ENCODE assay signal across 8 mouse cellular contexts in genomic region chr15:81858138-81858516, GRCm38 (mm10). TPM values are rescaled to one million over a fixed set of nuclear protein-coding genes. Genes with fewer than 3 reads are reported as not detected.
DNase-seq lines count a peak whose midpoint lies in the region; ATAC-seq and TF ChIP-seq lines count a peak whose summit lies in the region.

No protein-coding gene starts in this region.

- TF ChIP-seq CTCF in left cerebral cortex, adult 2 months (IDR thresholded peaks at IDR 0.05), result no peak

- peak overlapping the region; percentile 98 for H3K4me3 ChIP-seq in left cerebral cortex, adult 2 months
- peak overlapping the region; percentile 93 for H3K4me3 ChIP-seq in macrophage (ENCODE audit: inconsistent target)

- peak; percentile 91 for DNase-seq in ZHBTc4 (ENCODE audit: low read depth, low spot score)
- peak; percentile 89 to 95 for DNase-seq in gastrocnemius, adult 8-10 months (ENCODE audit: low spot score in 2 of 2)
- peak; percentile 84 for DNase-seq in hindlimb bud, embryonic 11.5 days (ENCODE audit: extremely low spot score, low read depth, low spot score)
- DNase-seq in left cerebral cortex, adult 2 months (ENCODE audit: extremely low spot score in 1 of 2, low spot score in 2 of 2), result peak; percentile 93 to 96
- peak; percentile 91 for DNase-seq in retina, postnatal 7 days (ENCODE audit: low read depth, low spot score)
- DNase-seq in urinary bladder, adult 18-20 months (ENCODE audit: low spot score in 2 of 2), result peak; percentile 92 to 98

- WGBS in macrophage (ENCODE audit: missing documents), result 0% methylated on average over 23 of the region's 23 CpGs

- peaks cover 52% of the 10 kb centered on the region for H3K79me2 ChIP-seq in macrophage (ENCODE audit: inconsistent target)

- peak; percentile 52 for ATAC-seq in common myeloid progenitor, adult 5-6 weeks (replicated peaks; ENCODE audit: low read depth, poor library complexity, severe bottlenecking)

- H3K36me3 ChIP-seq in macrophage (ENCODE audit: inconsistent target), result peaks cover 15% of the 10 kb centered on the region; the same call in 1 of the 2 replicates

- peak overlapping the region; percentile 99 for H3K27ac ChIP-seq in left cerebral cortex, adult 2 months
- H3K27ac ChIP-seq in macrophage, result peak overlapping the region; percentile 93

- intact Hi-C loops in left cerebral cortex, adult 2 months (cut with DNase I), result loop anchor here (1.0 to 2.0 kb wide), 2 partner anchors 15 to 56 kb away; partner anchors contain the start of genes Aco2 and Tef

RNA-seq across cellular contexts. Expression of gene Tob2, which starts 0.5 kb away (rescaled TPM):
- 26.1 and 27.0 TPM in 2 replicates for total RNA-seq in common myeloid progenitor, adult 5-6 weeks (2017)
- total RNA-seq in gastrocnemius, adult 8-10 months (2022), result 100 to 1,000 TPM; 111 to 127 (median 125) TPM
- total RNA-seq in left cerebral cortex, adult 2 months (2021), result 10 to 100 TPM; 34.8 to 41.4 TPM
- total RNA-seq in macrophage (2018; cell fraction: chromatin; rRNA removed), result 10 to 100 TPM; 10.3 to 60.7 (median 36.8) TPM
- total RNA-seq in macrophage (2018; cell fraction: cytosol; rRNA removed), result 10 to 100 TPM; 15.1 to 45.5 (median 25.7) TPM
- total RNA-seq in macrophage (2018; cell fraction: nucleus; rRNA removed), result 10 to 100 TPM; 23.9 to 68.7 (median 39.2) TPM
- polyA plus RNA-seq in macrophage (2018), result 14.3 to 21.9 TPM (median 18.5 TPM) in 3 replicates

RNA-seq across cellular contexts. Expression of gene Phf5a, which starts 13.6 kb away (rescaled TPM):
- 65.8 and 125 TPM in 2 replicates for total RNA-seq in common myeloid progenitor, adult 5-6 weeks (2017)
- 10 to 100 TPM; 39.0 to 44.3 (median 39.3) TPM for total RNA-seq in gastrocnemius, adult 8-10 months (2022)
- 10 to 100 TPM; 31.1 to 32.8 TPM for total RNA-seq in left cerebral cortex, adult 2 months (2021)
- 10 to 100 TPM in 13 of 26 experiments, 1 to 10 TPM in 13; 5.7 to 60.5 (median 10.2) TPM for total RNA-seq in macrophage (2018; cell fraction: chromatin; rRNA removed)
- 10 to 100 TPM; 18.9 to 30.8 (median 26.2) TPM for total RNA-seq in macrophage (2018; cell fraction: cytosol; rRNA removed)
- total RNA-seq in macrophage (2018; cell fraction: nucleus; rRNA removed), result 10 to 100 TPM in 23 of 26 experiments, 1 to 10 TPM in 3; 5.7 to 27.1 (median 16.4) TPM
- polyA plus RNA-seq in macrophage (2018), result 24.7 to 37.1 TPM (median 25.5 TPM) in 3 replicates

RNA-seq across cellular contexts. Expression of gene Aco2, which starts 14.0 kb away (rescaled TPM):
- total RNA-seq in common myeloid progenitor, adult 5-6 weeks (2017), result 132 and 149 TPM in 2 replicates
- total RNA-seq in gastrocnemius, adult 8-10 months (2022), result 1,000 to 10,000 TPM; 1,068 to 1,166 (median 1,137) TPM
- 100 to 1,000 TPM; 420 to 427 TPM for total RNA-seq in left cerebral cortex, adult 2 months (2021)
- total RNA-seq in macrophage (2018; cell fraction: chromatin; rRNA removed), result 100 to 1,000 TPM in 20 of 26 experiments, 10 to 100 TPM in 6; 65.0 to 201 (median 140) TPM
- total RNA-seq in macrophage (2018; cell fraction: cytosol; rRNA removed), result 100 to 1,000 TPM in 20 of 26 experiments, 10 to 100 TPM in 6; 91.1 to 126 (median 109) TPM
- total RNA-seq in macrophage (2018; cell fraction: nucleus; rRNA removed), result 100 to 1,000 TPM in 14 of 26 experiments, 10 to 100 TPM in 12; 66.3 to 149 (median 105) TPM
- polyA plus RNA-seq in macrophage (2018), result 94.9 to 124 TPM (median 116 TPM) in 3 replicates

RNA-seq across cellular contexts. Expression of gene Tef, which starts 55.9 kb away (rescaled TPM):
- 11.3 and 20.6 TPM in 2 replicates for total RNA-seq in common myeloid progenitor, adult 5-6 weeks (2017)
- 100 to 1,000 TPM; 191 to 229 (median 196) TPM for total RNA-seq in gastrocnemius, adult 8-10 months (2022)
- total RNA-seq in left cerebral cortex, adult 2 months (2021), result 100 to 1,000 TPM; 220 to 228 TPM
- total RNA-seq in macrophage (2018; cell fraction: chromatin; rRNA removed), result 100 to 1,000 TPM in 17 of 26 experiments, 10 to 100 TPM in 9; 24.8 to 219 (median 121) TPM
- total RNA-seq in macrophage (2018; cell fraction: cytosol; rRNA removed), result 10 to 100 TPM; 15.0 to 50.3 (median 28.9) TPM
- total RNA-seq in macrophage (2018; cell fraction: nucleus; rRNA removed), result 100 to 1,000 TPM in 5 of 26 experiments, 10 to 100 TPM in 21; 19.1 to 142 (median 60.6) TPM
- 18.9 to 44.0 TPM (median 23.6 TPM) in 3 replicates for polyA plus RNA-seq in macrophage (2018)

Comparison
In these comparisons a context has a peak if more than half of its experiments do, and no peak if none do; other contexts are left out.
1. Peak in every context shown above with its lines: DNase-seq, ATAC-seq, H3K4me3 ChIP-seq and H3K27ac ChIP-seq.